Mouse (Mus musculus): ENCODE measurements around the gene Jmjd8. TPM values are rescaled to one million over a fixed set of nuclear protein-coding genes. Genes with fewer than 3 reads are reported as not detected.

Gene Jmjd8
- 65.9 and 67.0 TPM in 2 replicates for polyA plus RNA-seq (2015; fragmentation: Nextera tagmentation; extraction: Ambion mirVana)

DNA sequence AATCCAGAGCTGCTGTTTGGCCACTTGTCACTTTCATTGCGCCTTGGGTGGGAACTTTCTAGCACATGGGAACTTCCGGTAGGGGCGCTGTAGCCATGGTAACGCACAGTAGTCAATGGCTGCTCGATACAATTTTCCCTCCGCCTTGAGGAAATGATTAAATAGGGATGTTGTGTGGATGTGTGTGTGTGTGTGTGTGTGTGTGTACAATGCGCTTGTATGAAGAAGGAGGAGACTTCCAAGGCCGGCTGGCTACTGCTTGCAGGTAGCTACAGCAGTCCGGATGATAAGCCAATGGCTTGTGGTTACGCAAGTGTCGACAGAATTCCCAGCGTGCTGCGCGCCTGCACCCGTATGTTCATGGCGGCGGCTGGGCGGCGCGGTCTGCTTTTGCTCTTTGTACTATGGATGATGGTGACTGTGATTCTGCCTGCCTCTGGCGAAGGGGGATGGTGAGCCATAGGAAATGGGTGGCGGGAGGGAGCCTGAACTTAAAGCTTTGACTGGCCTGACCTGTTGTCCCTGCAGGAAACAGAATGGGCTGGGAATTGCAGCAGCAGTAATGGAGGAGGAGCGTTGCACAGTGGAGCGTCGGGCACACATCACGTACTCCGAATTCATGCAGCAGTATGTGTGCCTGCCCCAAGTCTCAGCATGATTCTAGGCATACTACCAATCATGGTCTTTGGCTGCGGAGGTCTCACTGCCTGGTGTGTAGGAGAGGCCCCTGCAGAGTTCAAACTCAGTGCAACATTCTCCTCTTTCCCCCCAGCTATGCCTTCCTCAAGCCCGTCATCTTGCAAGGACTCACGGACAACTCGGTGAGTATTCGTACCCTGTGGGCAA is at the start of gene Jmjd8:
Gene Jmjd8 (plus strand): TSS at position 156 of the 846 bp plus-strand sequence.
- H3K27me3 ChIP-seq, result no peaks in the 10 kb centered on the region
- WGBS, result 2% methylated on average over 32 of the region's 32 CpGs
- H3K4me3 ChIP-seq, result peak within 1 kb of the TSS; percentile 60
- peaks cover 32% of the 10 kb centered on the region for H3K36me3 ChIP-seq
- ATAC-seq (replicated peaks), result peak; percentile 62
- H3K4me2 ChIP-seq (replicated peaks), result peak within 1 kb of the TSS; percentile 79
- no peaks in the 10 kb centered on the region for H3K9me3 ChIP-seq
- H3K9ac ChIP-seq (replicated peaks), result peak within 1 kb of the TSS; percentile 75
- peak within 1 kb of the TSS; percentile 93 for H3K27ac ChIP-seq (replicated peaks)
- peaks cover 79% of the 10 kb centered on the region for H3K4me1 ChIP-seq

DNA sequence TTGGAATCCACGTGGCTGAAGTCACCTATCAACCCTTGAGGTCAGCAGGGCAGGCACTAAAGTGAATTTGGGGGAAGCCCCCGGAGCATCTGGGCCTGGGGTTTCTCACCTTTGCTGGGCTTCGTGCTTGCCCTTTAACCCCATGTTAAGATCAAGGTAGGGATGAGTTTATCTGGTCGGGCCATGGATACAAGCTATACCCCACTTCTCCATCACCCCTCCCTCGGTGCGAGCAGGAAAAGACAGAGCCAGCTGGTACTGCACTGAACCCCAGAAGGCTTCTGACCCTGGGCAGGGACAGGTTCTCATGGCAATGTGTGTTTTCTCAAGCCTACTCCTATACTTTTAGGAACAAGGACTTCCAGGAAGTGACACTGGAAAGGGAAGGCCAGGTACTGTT is 47.3 kb upstream of the Jmjd8 start:
- H3K27ac ChIP-seq (replicated peaks), result no peak overlapping the region
- no peak overlapping the region for H3K4me3 ChIP-seq
- H3K4me2 ChIP-seq (replicated peaks), result no peak overlapping the region
- no peak overlapping the region for H3K9ac ChIP-seq (replicated peaks)
- H3K36me3 ChIP-seq, result peaks cover 43% of the 10 kb centered on the region
- H3K4me1 ChIP-seq, result peaks cover 21% of the 10 kb centered on the region
- no peaks in the 10 kb centered on the region for H3K9me3 ChIP-seq
- no peak for ATAC-seq (replicated peaks)
- WGBS, result 86% methylated on average over 6 of the region's 6 CpGs
- no peaks in the 10 kb centered on the region for H3K27me3 ChIP-seq

DNA sequence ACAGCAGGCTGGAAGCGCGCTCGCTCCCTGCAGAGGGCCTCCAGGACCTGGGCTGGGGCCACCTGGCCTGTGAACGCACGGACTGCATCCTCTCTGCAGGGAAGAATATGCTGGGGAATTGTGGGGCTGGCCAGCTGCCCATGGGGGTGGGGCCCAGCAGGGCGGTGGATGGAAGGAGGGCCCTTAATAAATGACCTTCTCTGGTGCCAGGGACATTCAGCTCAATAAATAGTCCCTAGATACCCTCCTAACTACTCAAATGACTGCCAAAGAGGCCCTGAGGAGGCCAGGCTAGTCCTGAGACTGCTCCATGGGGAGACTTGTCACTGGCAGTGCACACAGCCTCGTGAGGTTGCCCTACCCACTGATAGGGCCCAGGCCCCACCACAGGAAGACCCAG is 45.6 kb upstream of the Jmjd8 start:
- WGBS, result 74% methylated on average over 7 of the region's 7 CpGs
- H3K9me3 ChIP-seq, result no peaks in the 10 kb centered on the region
- H3K4me3 ChIP-seq, result no peak overlapping the region
- no peak for ATAC-seq (replicated peaks)
- no peaks in the 10 kb centered on the region for H3K27me3 ChIP-seq
- H3K27ac ChIP-seq (replicated peaks), result no peak overlapping the region
- H3K9ac ChIP-seq (replicated peaks), result no peak overlapping the region
- no peak overlapping the region for H3K4me2 ChIP-seq (replicated peaks)
- peaks cover 21% of the 10 kb centered on the region for H3K4me1 ChIP-seq
- peaks cover 39% of the 10 kb centered on the region for H3K36me3 ChIP-seq

DNA sequence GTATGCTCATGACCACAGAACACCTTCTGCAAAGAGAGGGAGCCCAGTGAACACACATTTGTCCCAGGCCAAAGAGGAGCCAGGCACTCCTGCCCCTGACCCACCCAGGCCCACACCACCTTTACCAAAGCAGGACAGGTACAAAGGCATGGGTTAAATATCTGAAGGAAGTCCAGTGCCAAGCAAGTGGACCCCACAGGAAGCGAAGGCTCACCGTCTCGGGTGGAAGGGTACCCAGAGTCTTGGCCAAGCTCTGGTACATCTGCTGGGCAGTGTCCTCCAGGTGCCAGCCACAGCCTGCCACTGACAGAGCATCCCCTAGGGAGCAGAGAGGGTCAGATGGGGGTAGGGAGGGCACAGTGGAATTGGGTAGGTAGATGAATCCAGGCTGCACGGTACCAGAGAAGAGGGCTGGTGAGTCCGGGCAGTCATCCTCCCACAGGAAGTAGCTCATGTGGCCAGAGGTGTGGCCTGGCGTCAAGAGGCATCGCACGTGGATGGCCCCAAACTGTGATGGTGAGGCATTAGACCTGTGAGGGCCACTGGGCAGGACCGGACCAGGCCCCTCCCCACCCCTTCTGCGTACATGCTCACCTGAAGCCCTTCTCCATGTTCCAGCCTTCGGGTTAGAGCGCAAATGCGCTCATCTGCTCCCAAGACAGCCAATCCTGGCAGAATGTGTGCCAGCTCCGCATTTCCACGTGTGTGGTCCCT is 44.6 kb upstream of the Jmjd8 start:
- no peaks in the 10 kb centered on the region for H3K27me3 ChIP-seq
- WGBS, result 80% methylated on average over 15 of the region's 15 CpGs
- no peak for ATAC-seq (replicated peaks)
- no peaks in the 10 kb centered on the region for H3K9me3 ChIP-seq
- peak overlapping the region; percentile 63 for H3K4me2 ChIP-seq (replicated peaks)
- H3K9ac ChIP-seq (replicated peaks), result peak overlapping the region; percentile 71
- peaks cover 21% of the 10 kb centered on the region for H3K4me1 ChIP-seq
- peak overlapping the region; percentile 68 for H3K4me3 ChIP-seq
- peaks cover 39% of the 10 kb centered on the region for H3K36me3 ChIP-seq
- H3K27ac ChIP-seq (replicated peaks), result no peak overlapping the region

DNA sequence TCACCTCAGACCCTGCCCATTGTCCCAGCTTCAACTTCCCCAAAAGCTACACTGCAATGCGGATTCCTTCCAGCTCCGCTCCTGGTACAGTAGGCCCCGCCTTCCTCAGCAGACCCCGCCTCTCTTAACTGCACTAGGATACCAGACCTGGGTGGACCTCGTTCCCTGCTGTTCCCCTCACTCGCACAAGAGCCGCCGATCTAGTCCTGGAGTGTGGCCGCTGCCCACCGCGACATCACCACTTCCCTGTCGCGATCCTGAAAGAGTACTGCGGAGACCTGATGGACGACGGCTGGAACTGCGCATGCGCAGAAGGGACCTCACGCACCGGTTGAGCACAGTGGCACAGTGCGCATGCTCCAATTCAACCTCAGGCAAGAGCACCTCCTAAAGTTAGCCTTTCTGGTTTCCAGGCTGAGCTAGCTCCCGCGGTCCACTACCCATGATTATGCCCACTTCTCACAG is 43.4 kb upstream of the Jmjd8 start, which contains the start of gene Haghl:
Gene Haghl (minus strand): TSS at position 393 of the 465 bp plus-strand sequence.
- Histone ChIP-seq H3K4me2 (replicated peaks) (peak within 1 kb of the TSS; percentile 63), H3K4me3 (peak within 1 kb of the TSS; percentile 68), H3K27me3 (no peaks in the 10 kb centered on the region), H3K9ac (replicated peaks) (peak within 1 kb of the TSS; percentile 71), H3K36me3 (peaks cover 38% of the 10 kb centered on the region), H3K4me1 (peaks cover 21% of the 10 kb centered on the region), H3K27ac (replicated peaks) (peak within 1 kb of the TSS; percentile 88), H3K9me3 (no peaks in the 10 kb centered on the region)
- peak; percentile 82 for ATAC-seq (replicated peaks)
- under 1% methylated on average over 23 of the region's 23 CpGs for WGBS

DNA sequence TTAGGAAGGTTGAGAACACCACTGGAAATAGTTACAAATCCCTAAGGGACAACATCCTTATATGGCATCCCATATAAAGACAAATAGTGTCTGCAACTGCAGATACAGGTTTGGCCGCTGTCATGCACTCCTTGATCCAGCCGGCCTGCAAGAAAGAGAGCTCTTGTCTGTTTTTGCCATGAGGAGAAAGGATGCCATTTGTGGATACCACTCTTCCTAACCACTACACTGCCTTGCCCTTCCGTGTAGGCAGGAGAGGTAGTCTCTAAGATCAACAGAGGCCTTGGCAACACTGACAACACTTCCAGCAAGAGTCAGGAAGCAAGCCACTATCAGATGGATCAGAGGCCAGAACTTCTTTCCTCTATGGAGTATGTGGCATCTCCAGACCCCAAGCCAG is 42.4 kb upstream of the Jmjd8 start, which contains the start of gene Ccdc78:
Gene Ccdc78 (plus strand): TSS at position 301 of the 400 bp plus-strand sequence.
- peak within 1 kb of the TSS; percentile 68 for H3K4me3 ChIP-seq
- H3K9me3 ChIP-seq, result no peaks in the 10 kb centered on the region
- WGBS, result 86% methylated on average over 3 of the region's 3 CpGs
- no peak for ATAC-seq (replicated peaks)
- H3K27me3 ChIP-seq, result no peaks in the 10 kb centered on the region
- peak within 1 kb of the TSS; percentile 88 for H3K27ac ChIP-seq (replicated peaks)
- peaks cover 28% of the 10 kb centered on the region for H3K36me3 ChIP-seq
- peaks cover 29% of the 10 kb centered on the region for H3K4me1 ChIP-seq
- H3K4me2 ChIP-seq (replicated peaks), result peak within 1 kb of the TSS; percentile 63
- peak within 1 kb of the TSS; percentile 71 for H3K9ac ChIP-seq (replicated peaks)

DNA sequence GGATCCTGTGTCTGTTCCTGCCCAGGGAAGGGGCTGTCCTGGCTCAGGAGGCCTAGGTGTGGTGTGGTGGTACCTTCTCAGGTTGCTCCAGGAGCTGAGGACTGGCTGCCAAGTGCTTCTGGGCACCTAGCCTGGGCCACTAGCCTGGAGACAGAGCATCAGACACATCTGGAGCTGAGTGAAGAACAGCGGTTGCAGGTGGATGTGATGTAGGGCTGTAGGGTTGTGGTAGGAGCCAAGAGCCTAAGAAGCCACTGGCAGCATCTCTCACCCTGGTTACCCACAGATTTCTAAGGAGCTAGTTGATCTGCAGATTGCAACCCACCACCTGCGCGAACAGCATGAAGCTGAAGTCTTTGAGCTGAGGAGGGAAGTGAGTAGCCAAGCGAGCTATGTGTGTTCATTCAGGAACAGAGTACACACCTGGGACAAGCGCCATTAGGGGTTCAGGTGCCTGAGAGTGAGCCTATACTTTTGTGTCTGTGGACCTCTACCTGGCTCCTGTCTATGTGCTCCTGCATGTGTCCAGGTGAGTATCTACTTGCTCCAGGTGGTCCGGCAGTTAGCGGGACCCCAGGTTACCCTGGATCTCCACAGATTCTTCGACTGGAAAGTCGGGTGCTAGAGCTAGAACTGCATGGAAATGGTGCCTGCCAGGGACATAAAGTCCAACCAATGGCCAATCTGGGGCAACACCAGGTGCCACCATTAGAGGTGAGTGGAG is 41.7 kb upstream of the Jmjd8 start:
- Histone ChIP-seq H3K36me3 (peaks cover 22% of the 10 kb centered on the region), H3K4me3 (no peak overlapping the region), H3K4me2 (replicated peaks) (no peak overlapping the region), H3K27ac (replicated peaks) (no peak overlapping the region), H3K27me3 (no peaks in the 10 kb centered on the region), H3K9ac (replicated peaks) (no peak overlapping the region), H3K4me1 (peaks cover 34% of the 10 kb centered on the region), H3K9me3 (no peaks in the 10 kb centered on the region)
- 90% methylated on average over 9 of the region's 9 CpGs for WGBS
- ATAC-seq (replicated peaks), result no peak

DNA sequence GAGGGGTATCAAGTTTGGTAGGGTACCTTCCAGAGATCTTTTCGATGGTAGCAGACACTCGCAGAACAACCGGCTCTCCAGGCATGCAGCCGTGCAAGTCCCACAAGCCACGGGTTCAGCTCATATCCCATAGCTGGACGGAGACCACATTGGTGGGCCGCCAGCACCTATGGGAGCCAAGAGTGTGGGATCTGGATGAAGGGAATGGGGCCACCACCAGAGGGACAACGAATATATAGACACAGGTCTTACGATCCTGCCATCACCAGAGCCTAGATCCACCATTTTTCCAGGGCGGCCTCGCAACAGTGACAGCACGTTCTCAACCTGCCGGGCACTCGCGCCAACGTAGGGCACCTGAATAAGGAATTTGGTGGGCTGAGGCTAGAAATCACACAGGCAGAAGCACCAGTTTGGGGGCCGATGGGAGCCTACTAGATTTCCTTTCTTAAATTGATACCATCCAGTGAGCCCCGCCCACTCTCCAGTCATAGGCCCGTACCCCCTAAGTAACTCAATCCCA is 37.3 kb upstream of the Jmjd8 start:
- Histone ChIP-seq H3K27me3 (no peaks in the 10 kb centered on the region), H3K4me2 (replicated peaks) (peak overlapping the region; percentile 93), H3K9ac (replicated peaks) (peak overlapping the region; percentile 83), H3K4me3 (peak overlapping the region; percentile 92), H3K4me1 (peaks cover 53% of the 10 kb centered on the region), H3K9me3 (no peaks in the 10 kb centered on the region), H3K27ac (replicated peaks) (peak overlapping the region; percentile 95), H3K36me3 (0 out of 2 replicates have a peak, but pooled peaks cover 7% of the 10 kb centered on the region)
- WGBS, result 23% methylated on average over 19 of the region's 19 CpGs
- ATAC-seq (replicated peaks), result no peak; the same call in 1 of the 2 replicates

DNA sequence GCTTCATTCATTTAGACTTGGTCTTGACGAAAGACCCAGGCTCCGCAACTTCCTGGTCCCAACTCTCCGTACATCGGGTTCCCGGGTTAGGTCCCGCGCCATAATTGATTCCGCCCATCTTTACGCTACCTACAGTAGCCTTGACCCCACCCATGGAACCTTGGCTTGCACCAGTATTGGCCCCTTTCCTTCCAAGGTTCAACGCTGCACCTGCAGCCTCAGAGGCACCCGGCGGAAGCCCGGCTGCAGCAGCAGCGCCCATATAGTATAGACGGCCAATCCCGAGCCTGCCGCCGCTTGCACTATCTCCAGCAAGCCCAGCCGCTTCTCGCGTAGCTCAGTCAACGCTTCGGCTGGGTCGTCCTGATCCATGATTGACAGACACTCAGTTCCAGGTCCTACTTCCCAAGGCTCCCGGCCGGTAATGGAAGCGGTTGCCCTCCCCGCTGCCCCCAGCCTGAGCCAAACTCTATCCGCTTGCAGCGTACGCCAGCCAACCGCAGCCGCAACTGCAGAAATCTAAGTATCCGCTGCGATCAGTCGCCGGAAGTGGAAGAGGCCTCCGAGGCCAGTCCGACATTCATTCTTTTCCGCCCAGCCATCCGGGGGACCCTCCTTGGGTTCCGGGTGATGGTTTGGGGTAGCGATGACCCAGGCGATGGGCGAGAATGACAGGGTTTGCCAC is 36.7 kb upstream of the Jmjd8 start:
- peak overlapping the region; percentile 95 for H3K27ac ChIP-seq (replicated peaks)
- 0 out of 2 replicates have a peak, but pooled peaks cover 7% of the 10 kb centered on the region for H3K36me3 ChIP-seq
- ATAC-seq (replicated peaks), result peak; percentile 72
- 0 out of 2 replicates have a peak, but pooled peaks cover 4% of the 10 kb centered on the region for H3K27me3 ChIP-seq
- no peaks in the 10 kb centered on the region for H3K9me3 ChIP-seq
- H3K4me1 ChIP-seq, result peaks cover 59% of the 10 kb centered on the region
- peak overlapping the region; percentile 93 for H3K4me2 ChIP-seq (replicated peaks)
- peak overlapping the region; percentile 92 for H3K4me3 ChIP-seq
- under 1% methylated on average over 45 of the region's 45 CpGs for WGBS
- peak overlapping the region; percentile 83 for H3K9ac ChIP-seq (replicated peaks)

DNA sequence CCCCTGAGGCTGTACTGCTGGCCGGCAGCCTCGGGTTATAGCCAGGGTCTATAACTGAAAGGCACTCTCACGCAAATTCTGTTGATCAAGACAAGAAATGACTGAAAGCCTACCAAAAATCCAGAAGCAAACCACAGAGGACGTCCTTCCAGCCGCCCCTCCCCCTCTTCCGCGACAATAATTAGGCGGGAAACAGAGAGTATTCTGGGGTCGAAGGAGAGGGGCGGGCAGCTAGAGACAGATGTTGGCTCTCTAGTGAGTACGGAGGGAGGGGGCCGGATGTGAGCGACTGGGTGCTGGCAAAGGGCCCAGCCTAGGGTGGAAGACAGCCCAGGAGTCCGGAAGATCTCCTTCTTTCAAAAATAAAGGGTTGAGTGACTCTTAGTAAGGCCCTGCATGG is 36.1 kb upstream of the Jmjd8 start, which contains the start of gene Fam173a:
Gene Fam173a (minus strand): TSS at position 287 of the 400 bp plus-strand sequence.
- peaks cover 65% of the 10 kb centered on the region for H3K4me1 ChIP-seq
- 0 out of 2 replicates have a peak, but pooled peaks cover 4% of the 10 kb centered on the region for H3K27me3 ChIP-seq
- H3K4me2 ChIP-seq (replicated peaks), result peak within 1 kb of the TSS; percentile 93
- H3K36me3 ChIP-seq, result 0 out of 2 replicates have a peak, but pooled peaks cover 7% of the 10 kb centered on the region
- peak within 1 kb of the TSS; percentile 92 for H3K4me3 ChIP-seq
- H3K27ac ChIP-seq (replicated peaks), result peak within 1 kb of the TSS; percentile 95
- peak within 1 kb of the TSS; percentile 83 for H3K9ac ChIP-seq (replicated peaks)
- 0% methylated on average over 14 of the region's 14 CpGs for WGBS
- ATAC-seq (replicated peaks), result peak; percentile 41
- no peaks in the 10 kb centered on the region for H3K9me3 ChIP-seq

Measured in forebrain, embryonic 15.5 days (tissue).